29 mouse cellular contexts compared by ENCODE assay signal in genomic region chr16:28886201-28886745, GRCm38 (mm10). TPM values are rescaled to one million over a fixed set of nuclear protein-coding genes. Genes with fewer than 3 reads are reported as not detected.
DNase-seq lines count a peak whose midpoint lies in the region; ATAC-seq and TF ChIP-seq lines count a peak whose summit lies in the region.
"Had no signal": no experiment of that assay in that cellular context is flagged by ENCODE, and none has a peak within 500 bp of the region (broad histone marks: within the 10 kb centered on the region; RNA-seq: fewer than 3 reads in every experiment).

No protein-coding gene starts in this region.

- no peak overlapping the region for H3K4me2 ChIP-seq in kidney, embryonic 15.5 days
- H3K4me2 ChIP-seq in liver, embryonic 11.5 days = no peak overlapping the region
- no peak overlapping the region for H3K4me2 ChIP-seq in liver, postnatal 0 days (ENCODE audit: low read depth, low read length)
- H3K4me2 ChIP-seq: forebrain, embryonic 15.5 days; heart, embryonic 12.5 days; hindbrain, embryonic 13.5 days had no signal

- no peak for TF ChIP-seq CTCF in kidney, adult 2 months (conservative IDR thresholded peaks at IDR 0.05; ENCODE audit: insufficient read depth, insufficient read length, low read depth, low read length)
- TF ChIP-seq CTCF in liver, adult 2 months (IDR thresholded peaks at IDR 0.05; ENCODE audit: low read depth, low read length) = no peak
- no peak for TF ChIP-seq CTCF in liver, postnatal 0 days (IDR thresholded peaks at IDR 0.05; ENCODE audit: low read depth)

- peak; percentile 42; the same call in 1 of the 2 replicates for TF ChIP-seq EP300 in liver, postnatal 0 days (IDR thresholded peaks at IDR 0.05; ENCODE audit: low read depth)

- no peak for TF ChIP-seq POLR2A in kidney, adult 2 months (IDR thresholded peaks at IDR 0.05; ENCODE audit: low read depth, low read length)
- no peak for TF ChIP-seq POLR2A in liver, adult 2 months (IDR thresholded peaks at IDR 0.05; ENCODE audit: extremely low read depth, insufficient read depth, low read length)

- DNase-seq in kidney, adult 2 months = peak; percentile 91
- DNase-seq in liver, adult 2 months (ENCODE audit: extremely low read depth, low read depth, low spot score) = peak; percentile 91
- DNase-seq in liver, embryonic 11.5 days (ENCODE audit: low spot score) = no peak
- peak; percentile 58 for DNase-seq in adipocyte (ENCODE audit: low spot score)
- peak; percentile 33 for DNase-seq in liver, postnatal 0 days
- DNase-seq: adrenal gland, adult 8-10 months; cerebellum, adult 8-10 months; cerebellum, postnatal 25 days; gastrocnemius, postnatal 36 days; heart, adult 2 months; heart, postnatal 4 days; left cerebral cortex, postnatal 4 days; lung, adult 18-20 months; midbrain, embryonic 14.5 days; right cerebral cortex, postnatal 4 days; thymus, adult 18-20 months; thymus, postnatal 25 days had no signal

- H3K9me3 ChIP-seq in kidney, embryonic 15.5 days (replicated peaks) = peaks cover 6% of the 10 kb centered on the region; the same call in 1 of the 2 replicates
- peaks cover 9% of the 10 kb centered on the region; the same call in 1 of the 2 replicates for H3K9me3 ChIP-seq in liver, embryonic 11.5 days (ENCODE audit: control insufficient read depth, low read length)
- no peaks in the 10 kb centered on the region for H3K9me3 ChIP-seq in liver, postnatal 0 days (ENCODE audit: low read length)
- H3K9me3 ChIP-seq: forebrain, embryonic 15.5 days had no signal

- H3K4me1 ChIP-seq in kidney, adult 2 months (ENCODE audit: control insufficient read depth, insufficient read depth, low read length) = peaks cover 10% of the 10 kb centered on the region
- H3K4me1 ChIP-seq in kidney, embryonic 15.5 days = peaks cover 43% of the 10 kb centered on the region
- peaks cover 37% of the 10 kb centered on the region for H3K4me1 ChIP-seq in liver, adult 2 months (ENCODE audit: control insufficient read depth, insufficient read depth, low read length)
- peaks cover 7% of the 10 kb centered on the region for H3K4me1 ChIP-seq in liver, embryonic 11.5 days (replicated peaks; ENCODE audit: control insufficient read depth, insufficient read depth, low read length)
- H3K4me1 ChIP-seq in liver, postnatal 0 days (ENCODE audit: insufficient read depth) = peaks cover 18% of the 10 kb centered on the region

- no peak for ATAC-seq in kidney, embryonic 15.5 days (replicated peaks; ENCODE audit: low FRiP score)
- no peak for ATAC-seq in liver, embryonic 11.5 days (replicated peaks; ENCODE audit: low FRiP score)
- ATAC-seq in liver, postnatal 0 days = peak; percentile 47
- ATAC-seq in erythroblast, adult 5-6 weeks (replicated peaks; ENCODE audit: low FRiP score, poor library complexity, severe bottlenecking) = no peak
- ATAC-seq: activated CD4-positive, CD25-positive, alpha-beta regulatory T cell, adult 4 months; CD4-positive, CD25-positive, alpha-beta regulatory T cell, adult 4 months; intestine, embryonic 16.5 days; lung, postnatal 0 days had no signal

- H3K9ac ChIP-seq in kidney, embryonic 15.5 days = no peak overlapping the region
- H3K9ac ChIP-seq in liver, adult 2 months (ENCODE audit: low read depth, low read length) = peak overlapping the region; percentile 38
- no peak overlapping the region for H3K9ac ChIP-seq in liver, embryonic 11.5 days (ENCODE audit: low read depth, low read length)
- no peak overlapping the region for H3K9ac ChIP-seq in liver, postnatal 0 days (replicated peaks)
- H3K9ac ChIP-seq: forebrain, embryonic 15.5 days; heart, embryonic 12.5 days; hindbrain, embryonic 13.5 days had no signal

- no peak overlapping the region for H3K4me3 ChIP-seq in kidney, adult 2 months (ENCODE audit: insufficient read depth, low read depth, low read length)
- H3K4me3 ChIP-seq in kidney, embryonic 15.5 days (replicated peaks) = no peak overlapping the region
- peak overlapping the region; percentile 9; the same call in 1 of the 2 replicates for H3K4me3 ChIP-seq in liver, adult 2 months (ENCODE audit: insufficient read depth, low read depth, low read length)
- no peak overlapping the region for H3K4me3 ChIP-seq in liver, embryonic 11.5 days (ENCODE audit: low read depth, low read length)
- no peak overlapping the region for H3K4me3 ChIP-seq in liver, postnatal 0 days (ENCODE audit: low read depth, low read length)
- H3K4me3 ChIP-seq: forebrain, embryonic 10.5 days; forebrain, embryonic 15.5 days; heart, adult 2 months; heart, embryonic 12.5 days; hindbrain, embryonic 13.5 days; layer of hippocampus, adult 2 months had no signal

- no peak overlapping the region for H3K27ac ChIP-seq in kidney, adult 2 months (ENCODE audit: insufficient read depth, low read depth, low read length)
- H3K27ac ChIP-seq in kidney, embryonic 15.5 days = no peak overlapping the region
- H3K27ac ChIP-seq in liver, adult 2 months (replicated peaks; ENCODE audit: insufficient read depth, low read depth, low read length) = peak overlapping the region; percentile 91
- H3K27ac ChIP-seq in liver, embryonic 11.5 days (ENCODE audit: low read depth, low read length) = no peak overlapping the region
- peak overlapping the region; percentile 49; the same call in 1 of the 2 replicates for H3K27ac ChIP-seq in liver, postnatal 0 days (ENCODE audit: low read depth)
- H3K27ac ChIP-seq: forebrain, embryonic 15.5 days; heart, adult 2 months; hindbrain, embryonic 13.5 days; layer of hippocampus, adult 2 months; stomach, postnatal 0 days had no signal

- no peaks in the 10 kb centered on the region for H3K27me3 ChIP-seq in kidney, adult 2 months (replicated peaks; ENCODE audit: control insufficient read depth, insufficient read depth, low read length)
- H3K27me3 ChIP-seq in kidney, embryonic 15.5 days = no peaks in the 10 kb centered on the region
- H3K27me3 ChIP-seq in liver, adult 2 months (ENCODE audit: control insufficient read depth, insufficient read depth, low read length) = no peaks in the 10 kb centered on the region
- no peaks in the 10 kb centered on the region for H3K27me3 ChIP-seq in liver, embryonic 11.5 days (replicated peaks; ENCODE audit: control insufficient read depth, insufficient read depth, low read length)
- no peaks in the 10 kb centered on the region for H3K27me3 ChIP-seq in liver, postnatal 0 days (ENCODE audit: insufficient read depth, low read length)
- H3K27me3 ChIP-seq: forebrain, embryonic 15.5 days; heart, embryonic 12.5 days had no signal

- peaks cover 37% of the 10 kb centered on the region; the same call in 1 of the 2 replicates for H3K79me2 ChIP-seq in liver, adult 2 months (ENCODE audit: control insufficient read depth, insufficient read depth, low read length)

- 58% methylated on average over 9 of the region's 9 CpGs for WGBS in kidney, adult 2 months
- WGBS in kidney, embryonic 15.5 days = 58% methylated on average over 9 of the region's 9 CpGs
- WGBS in liver, adult 2 months = 22% methylated on average over 9 of the region's 9 CpGs
- WGBS in liver, embryonic 11.5 days = 69% methylated on average over 9 of the region's 9 CpGs
- WGBS in liver, postnatal 0 days (ENCODE audit: insufficient replicate concordance) = 71% methylated on average over 9 of the region's 9 CpGs

- no peaks in the 10 kb centered on the region for H3K36me3 ChIP-seq in kidney, adult 2 months (ENCODE audit: control insufficient read depth, insufficient read depth, low read length)
- peaks cover 6% of the 10 kb centered on the region for H3K36me3 ChIP-seq in kidney, embryonic 15.5 days
- H3K36me3 ChIP-seq in liver, adult 2 months (ENCODE audit: control insufficient read depth, insufficient read depth, low read length) = no peaks in the 10 kb centered on the region
- H3K36me3 ChIP-seq in liver, embryonic 11.5 days (ENCODE audit: control insufficient read depth, insufficient read depth, low read length) = no peaks in the 10 kb centered on the region
- no peaks in the 10 kb centered on the region for H3K36me3 ChIP-seq in liver, postnatal 0 days (replicated peaks; ENCODE audit: insufficient read depth, low read length)
- H3K36me3 ChIP-seq: forebrain, embryonic 15.5 days had no signal

RNA-seq across cellular contexts. Expression of gene Mb21d2, which starts 43.2 kb away (rescaled TPM):
- polyA plus RNA-seq in kidney, adult 2 months (2012; rRNA removed) = 14.7 and 17.9 TPM in 2 replicates
- 6.7 and 8.0 TPM in 2 replicates for polyA plus RNA-seq in kidney, embryonic 15.5 days (2015; fragmentation: Nextera tagmentation; extraction: Ambion mirVana)
- 8.3 and 8.6 TPM in 2 replicates for total RNA-seq in liver, adult 2 months (2014; rRNA removed)
- polyA plus RNA-seq in liver, adult 2 months (2012; rRNA removed) = 14.1 and 14.7 TPM in 2 replicates
- polyA plus RNA-seq in liver, embryonic 11.5 days (2014; fragmentation: Nextera tagmentation; extraction: Ambion mirVana) = 4.2 and 4.7 TPM in 2 replicates
- 2.4 and 3.1 TPM in 2 replicates for polyA plus RNA-seq in liver, postnatal 0 days (2015; fragmentation: Nextera tagmentation; extraction: Ambion mirVana)
- total RNA-seq in erythroblast, adult 5-6 weeks (2015; ENCODE audit: low replicate concordance) = not detected in 2 replicates
- not detected in 2 replicates for total RNA-seq in erythroblast, adult 5-6 weeks (2017; ENCODE audit: low replicate concordance)
- polyA plus RNA-seq: activated CD4-positive, CD25-positive, alpha-beta regulatory T cell, adult 4 months; CD4-positive, CD25-positive, alpha-beta regulatory T cell, adult 4 months had no signal

Comparison
In these comparisons a context has a peak if more than half of its experiments do, and no peak if none do; other contexts are left out.
1. H3K27ac ChIP-seq: peak in liver, adult 2 months (single experiment) and liver, postnatal 0 days (single experiment); none in kidney, adult 2 months (single experiment), kidney, embryonic 15.5 days (single experiment) and liver, embryonic 11.5 days (single experiment).